Mouse (Mus musculus) heart, postnatal 10 days (tissue): ENCODE results near the gene Trank1. TPM values are rescaled to one million over a fixed set of nuclear protein-coding genes. Genes with fewer than 3 reads are reported as not detected.

Source experiments
- DNase-seq, 2 experiments: peaks; one replicate each; pipeline ENCODE4 v3.0.0; 2021
- intact Hi-C: fragments of 180-260 bp; cut with DNase I; formaldehyde crosslinking; loops from one replicate; pipeline ENCODE4 v1.15.1; 2025
- total RNA-seq, 2 experiments: library from RNA; stranded (reverse); gene quantifications; 2 replicates each; pipeline ENCODE4 v1.2.3; 2021

The Trank1 gene
- total RNA-seq, 2 experiments from 2014 or later: 0.02 TPM

- intact Hi-C loops: no loop called here
- DNase-seq: no peak
These were observed 66.3 kb downstream of the Trank1 start for GRCm38 (mm10) chr9:111377868-111378267.

- intact Hi-C loops: no loop called here
- DNase-seq: no peak
These were observed 69.8 kb downstream of the Trank1 start for GRCm38 (mm10) chr9:111381056-111382025.

GRCm38 (mm10) chr9:111382469-111382868, 70.9 kb downstream of the Trank1 start:
- intact Hi-C loops: no loop called here
- DNase-seq: no peak

GRCm38 (mm10) chr9:111383046-111383445, 71.5 kb downstream of the Trank1 start:
- intact Hi-C loops: no loop called here
- no peak for DNase-seq

GRCm38 (mm10) chr9:111383756-111384155, 72.2 kb downstream of the Trank1 start:
- DNase-seq: no peak
- intact Hi-C loops: no loop called here

GRCm38 (mm10) chr9:111385526-111386491, 74.3 kb downstream of the Trank1 start:
- no peak for DNase-seq
- intact Hi-C loops: no loop called here

GRCm38 (mm10) chr9:111386569-111386968, 75.0 kb downstream of the Trank1 start:
- intact Hi-C loops: no loop called here
- DNase-seq: no peak

GRCm38 (mm10) chr9:111387576-111387975, 76.0 kb downstream of the Trank1 start:
- intact Hi-C loops: no loop called here
- no peak for DNase-seq

GRCm38 (mm10) chr9:111390016-111390415, 78.5 kb downstream of the Trank1 start:
- no peak for DNase-seq
- intact Hi-C loops: no loop called here

- no peak for DNase-seq
- intact Hi-C loops: no loop called here
These were observed 79.5 kb downstream of the Trank1 start for GRCm38 (mm10) chr9:111391036-111391435.

- intact Hi-C loops: no loop called here
- DNase-seq: no peak
These were observed 80.4 kb downstream of the Trank1 start for GRCm38 (mm10) chr9:111391926-111392442.

- intact Hi-C loops: no loop called here
- no peak for DNase-seq
These were observed 83.7 kb downstream of the Trank1 start for GRCm38 (mm10) chr9:111395265-111395664.

GRCm38 (mm10) chr9:111398059-111398458, 86.5 kb downstream of the Trank1 start:
- no peak for DNase-seq
- intact Hi-C loops: no loop called here

GRCm38 (mm10) chr9:111400089-111400488, 88.5 kb downstream of the Trank1 start:
- DNase-seq: no peak
- intact Hi-C loops: no loop called here

GRCm38 (mm10) chr9:111403159-111403558, 91.6 kb downstream of the Trank1 start:
- no peak for DNase-seq
- intact Hi-C loops: no loop called here

GRCm38 (mm10) chr9:111404346-111405079, 93.0 kb downstream of the Trank1 start:
- no peak for DNase-seq
- intact Hi-C loops: no loop called here

GRCm38 (mm10) chr9:111405080-111405428, 93.5 kb downstream of the Trank1 start:
- no peak for DNase-seq
- intact Hi-C loops: no loop called here

- DNase-seq: peak in 1 of 2 experiments; percentile 20
These were observed 96.5 kb downstream of the Trank1 start for GRCm38 (mm10) chr9:111408012-111408411.

GRCm38 (mm10) chr9:111408427-111408826, 96.9 kb downstream of the Trank1 start:
- no peak for DNase-seq
- intact Hi-C loops: no loop called here

More at GRCm38 (mm10) chr9:111408012-111408411, 96.5 kb downstream of the Trank1 start:
- intact Hi-C loops: no loop called here

GRCm38 (mm10) chr9:111412471-111413160, 101.1 kb downstream of the Trank1 start:
- DNase-seq: peak in 1 of 2 experiments; percentile 19
- intact Hi-C loops: no loop called here
